In the genomic region with DNA sequence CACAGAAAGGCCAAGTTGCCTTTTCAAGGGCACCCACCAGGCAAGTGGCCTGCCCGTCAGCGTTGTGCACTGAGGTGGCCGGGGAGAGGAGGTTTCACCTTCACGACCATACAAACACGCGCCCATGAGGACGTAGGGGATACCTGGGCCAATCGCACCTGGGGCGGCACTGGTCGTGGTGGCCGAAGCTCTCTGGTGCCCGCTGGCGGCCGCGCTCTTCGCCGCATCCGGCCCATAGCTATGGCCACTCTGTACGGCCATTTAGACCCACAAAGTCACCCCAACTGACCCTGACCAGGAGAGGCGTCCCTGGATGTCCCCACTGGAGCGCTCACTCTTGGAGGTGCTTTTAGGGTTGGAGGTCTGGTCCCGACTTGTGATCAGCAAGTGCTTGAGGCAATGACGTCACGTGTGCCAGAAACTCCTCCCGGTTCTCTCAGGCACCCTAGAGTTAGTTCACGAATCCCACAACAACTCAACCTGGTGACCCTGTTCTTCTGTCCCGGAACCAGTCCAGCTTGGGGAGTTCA, we compare ENCODE assay signal across 9 mouse cellular contexts. TPM values are rescaled to one million over a fixed set of nuclear protein-coding genes. Genes with fewer than 3 reads are reported as not detected.
A peak's percentile ranks its signal among the peaks of the same experiment; 100 is the strongest.
DNase-seq lines count a peak whose midpoint lies in the region; ATAC-seq lines count a peak whose summit lies in the region.
"Had no signal": no experiment of that assay in that cellular context is flagged by ENCODE, and none has a peak within 500 bp of the region (broad histone marks: within the 10 kb centered on the region; RNA-seq: fewer than 3 reads in every experiment).

No protein-coding gene starts in this region.

- H3K4me1 ChIP-seq in forebrain, embryonic 10.5 days, result peaks cover 16% of the 10 kb centered on the region
- peaks cover 5 to 6% of the 10 kb centered on the region in 2 experiments; a peak in 3 of 4 replicates for H3K4me1 ChIP-seq in heart, embryonic 14.5 days (ENCODE audit: control insufficient read depth in 2 of 2, insufficient read depth in 2 of 2, low read length in 2 of 2)
- peaks cover 8% of the 10 kb centered on the region; the same call in 1 of the 2 replicates for H3K4me1 ChIP-seq in kidney, embryonic 16.5 days (ENCODE audit: insufficient read depth, low read length)
- peaks cover 12% of the 10 kb centered on the region for H3K4me1 ChIP-seq in midbrain, embryonic 15.5 days

- H3K27me3 ChIP-seq in forebrain, embryonic 10.5 days (ENCODE audit: poor library complexity, severe bottlenecking), result no peaks in the 10 kb centered on the region
- H3K27me3 ChIP-seq in heart, embryonic 14.5 days (ENCODE audit: control insufficient read depth, insufficient read depth, low read length), result no peaks in the 10 kb centered on the region
- no peaks in the 10 kb centered on the region for H3K27me3 ChIP-seq in kidney, embryonic 16.5 days (ENCODE audit: insufficient read depth, low read length)
- H3K27me3 ChIP-seq in midbrain, embryonic 15.5 days (replicated peaks), result no peaks in the 10 kb centered on the region

- peaks cover 8% of the 10 kb centered on the region; the same call in 1 of the 2 replicates for H3K9me3 ChIP-seq in forebrain, embryonic 10.5 days
- H3K9me3 ChIP-seq in heart, embryonic 14.5 days (ENCODE audit: control insufficient read depth, low read length), result no peaks in the 10 kb centered on the region; the same call in 1 of the 2 replicates
- no peaks in the 10 kb centered on the region for H3K9me3 ChIP-seq in kidney, embryonic 16.5 days (ENCODE audit: low read length)
- H3K9me3 ChIP-seq in midbrain, embryonic 15.5 days, result no peaks in the 10 kb centered on the region
- H3K9me3 ChIP-seq: G1E had no signal

- H3K27ac ChIP-seq in forebrain, embryonic 10.5 days, result peak overlapping the region; percentile 74
- no peak overlapping the region for H3K27ac ChIP-seq in heart, embryonic 14.5 days (replicated peaks in 1 of 2; ENCODE audit: control insufficient read depth in 1 of 2, insufficient read depth in 1 of 2, low read depth in 2 of 2, low read length in 2 of 2)
- peak overlapping the region; percentile 47 for H3K27ac ChIP-seq in kidney, embryonic 16.5 days (ENCODE audit: low read length)
- no peak overlapping the region for H3K27ac ChIP-seq in midbrain, embryonic 15.5 days

- WGBS in forebrain, embryonic 10.5 days, result 3% methylated on average over 27 of the region's 27 CpGs
- WGBS in heart, embryonic 14.5 days, result 2% methylated on average over 27 of the region's 27 CpGs
- WGBS in kidney, embryonic 16.5 days, result 1% methylated on average over 27 of the region's 27 CpGs
- 2% methylated on average over 27 of the region's 27 CpGs for WGBS in midbrain, embryonic 15.5 days

- DNase-seq in A20 (ENCODE audit: low read depth, low spot score) (peak; percentile 83), liver (peak; percentile 66)
- peak; percentile 32 for DNase-seq in c-Kit-positive CD71-negative TER-119-negative erythroid progenitor cells, embryonic 14.5 days (ENCODE audit: low read depth)
- DNase-seq in forebrain, embryonic 10.5 days (ENCODE audit: extremely low spot score, low spot score), result peak; percentile 58
- DNase-seq in spleen, postnatal 14 days (ENCODE audit: low spot score in 2 of 2), result peak; percentile 19 to 38

- peak overlapping the region; percentile 85 for H3K4me2 ChIP-seq in heart, embryonic 14.5 days (ENCODE audit: low read length)
- H3K4me2 ChIP-seq in kidney, embryonic 16.5 days (replicated peaks; ENCODE audit: low read depth, low read length), result peak overlapping the region; percentile 65
- H3K4me2 ChIP-seq in midbrain, embryonic 15.5 days, result peak overlapping the region; percentile 62

- peak; percentile 70 for ATAC-seq in heart, embryonic 14.5 days (ENCODE audit: insufficient number of reproducible peaks, insufficient read depth, low FRiP score, low read depth)
- peak; percentile 88 for ATAC-seq in kidney, embryonic 16.5 days (ENCODE audit: low FRiP score, low TSS enrichment)
- ATAC-seq in midbrain, embryonic 15.5 days (replicated peaks), result peak; percentile 66

- H3K9ac ChIP-seq in heart, embryonic 14.5 days (ENCODE audit: low read length), result peak overlapping the region; percentile 60
- peak overlapping the region; percentile 69 for H3K9ac ChIP-seq in kidney, embryonic 16.5 days (replicated peaks; ENCODE audit: low read length)
- 0 out of 2 replicates have a peak overlapping the region, but pooled peaks have one; percentile 10 for H3K9ac ChIP-seq in midbrain, embryonic 15.5 days

- H3K4me3 ChIP-seq in forebrain, embryonic 10.5 days, result peak overlapping the region; percentile 53
- H3K4me3 ChIP-seq in heart, embryonic 14.5 days (ENCODE audit: control insufficient read depth in 1 of 2, insufficient read depth in 1 of 2, low read depth in 1 of 2, low read length in 2 of 2), result peak overlapping the region; percentile 42 to 47
- peak overlapping the region; percentile 47 for H3K4me3 ChIP-seq in kidney, embryonic 16.5 days (ENCODE audit: low read length)
- peak overlapping the region; percentile 36 for H3K4me3 ChIP-seq in midbrain, embryonic 15.5 days

- peaks cover 44% of the 10 kb centered on the region for H3K36me3 ChIP-seq in forebrain, embryonic 10.5 days (replicated peaks)
- peaks cover 27% of the 10 kb centered on the region for H3K36me3 ChIP-seq in heart, embryonic 14.5 days (ENCODE audit: control insufficient read depth, insufficient read depth, low read length)
- H3K36me3 ChIP-seq in kidney, embryonic 16.5 days (ENCODE audit: insufficient read depth, low read length), result peaks cover 29% of the 10 kb centered on the region
- H3K36me3 ChIP-seq in midbrain, embryonic 15.5 days (replicated peaks), result peaks cover 13% of the 10 kb centered on the region

RNA-seq across cellular contexts. Expression of gene 1810055G02Rik, which starts 11.3 kb away (rescaled TPM):
- 44.9 and 47.7 TPM in 2 replicates for polyA plus RNA-seq in forebrain, embryonic 10.5 days (2016; fragmentation: Nextera tagmentation; extraction: Ambion mirVana)
- polyA plus RNA-seq in heart, embryonic 14.5 days (2014; fragmentation: Nextera tagmentation; extraction: Ambion mirVana), result 18.0 and 18.2 TPM in 2 replicates
- 46.1 and 46.4 TPM in 2 replicates for polyA plus RNA-seq in kidney, embryonic 16.5 days (2015; fragmentation: Nextera tagmentation; extraction: Ambion mirVana)
- 34.6 and 35.9 TPM in 2 replicates for polyA plus RNA-seq in midbrain, embryonic 15.5 days (2015; fragmentation: Nextera tagmentation; extraction: Ambion mirVana)

RNA-seq across cellular contexts. Expression of gene Lrp5, which starts 33.1 kb away (rescaled TPM):
- 3.6 and 3.9 TPM in 2 replicates for polyA plus RNA-seq in forebrain, embryonic 10.5 days (2016; fragmentation: Nextera tagmentation; extraction: Ambion mirVana)
- polyA plus RNA-seq in heart, embryonic 14.5 days (2014; fragmentation: Nextera tagmentation; extraction: Ambion mirVana), result 4.1 and 5.0 TPM in 2 replicates
- 7.0 TPM in 2 replicates for polyA plus RNA-seq in kidney, embryonic 16.5 days (2015; fragmentation: Nextera tagmentation; extraction: Ambion mirVana)
- polyA plus RNA-seq in midbrain, embryonic 15.5 days (2015; fragmentation: Nextera tagmentation; extraction: Ambion mirVana), result 1.1 and 1.4 TPM in 2 replicates

RNA-seq across cellular contexts. Expression of gene Kmt5b, which starts 47.8 kb away (rescaled TPM):
- 29.2 and 29.3 TPM in 2 replicates for polyA plus RNA-seq in forebrain, embryonic 10.5 days (2016; fragmentation: Nextera tagmentation; extraction: Ambion mirVana)
- polyA plus RNA-seq in heart, embryonic 14.5 days (2014; fragmentation: Nextera tagmentation; extraction: Ambion mirVana), result 25.6 and 27.3 TPM in 2 replicates
- polyA plus RNA-seq in kidney, embryonic 16.5 days (2015; fragmentation: Nextera tagmentation; extraction: Ambion mirVana), result 28.1 and 30.6 TPM in 2 replicates
- 51.9 and 59.9 TPM in 2 replicates for polyA plus RNA-seq in midbrain, embryonic 15.5 days (2015; fragmentation: Nextera tagmentation; extraction: Ambion mirVana)

Comparison
In these comparisons a context has a peak if more than half of its experiments do, and no peak if none do; other contexts are left out.
1. DNase-seq: peak in every context shown above with its lines; median percentile 83 in A20; 66 in liver; 58 in forebrain, embryonic 10.5 days; 32 in c-Kit-positive CD71-negative TER-119-negative erythroid progenitor cells, embryonic 14.5 days; 28 in spleen, postnatal 14 days.
2. H3K27ac ChIP-seq: peak in forebrain, embryonic 10.5 days (single experiment) and kidney, embryonic 16.5 days (single experiment); none in heart, embryonic 14.5 days (0 of 2) and midbrain, embryonic 15.5 days (single experiment).
3. H3K9ac ChIP-seq: peak in every context shown above with its lines; median percentile 69 in kidney, embryonic 16.5 days; 60 in heart, embryonic 14.5 days; 10 in midbrain, embryonic 15.5 days.
4. Peak in every context shown above with its lines, with median percentiles within 50 percentile points of each other: H3K4me3 ChIP-seq, ATAC-seq and H3K4me2 ChIP-seq.